Mouse (Mus musculus) monocyte, adult 5-6 weeks (primary cell): ENCODE results near the gene Tekt5. TPM values are rescaled to one million over a fixed set of nuclear protein-coding genes. Genes with fewer than 3 reads are reported as not detected.

ENCODE experiments used
- ATAC-seq: fragments of 153-309, 156-312 bp; replicated peaks from 2 replicates; pipeline ENCODE4 v1.8.0; 2017; ENCODE audit warnings: mild to moderate bottlenecking; ENCODE audit not compliant: low TSS enrichment, insufficient number of reproducible peaks, severe bottlenecking, poor library complexity, low FRiP score
- total RNA-seq: library from RNA; stranded (forward); fragments of 200-1000, 200-491, 200-594 nt; gene quantifications from 3 replicates; pipeline ENCODE4 v1.2.3, GENCODE M21; 2017

Tekt5 gene
- total RNA-seq, 1 experiment from 2014 or later, result not detected

- ATAC-seq, result no peak
Measured at GRCm38 (mm10) chr16:10385261-10385660, 10.0 kb downstream of the Tekt5 start.

DNA sequence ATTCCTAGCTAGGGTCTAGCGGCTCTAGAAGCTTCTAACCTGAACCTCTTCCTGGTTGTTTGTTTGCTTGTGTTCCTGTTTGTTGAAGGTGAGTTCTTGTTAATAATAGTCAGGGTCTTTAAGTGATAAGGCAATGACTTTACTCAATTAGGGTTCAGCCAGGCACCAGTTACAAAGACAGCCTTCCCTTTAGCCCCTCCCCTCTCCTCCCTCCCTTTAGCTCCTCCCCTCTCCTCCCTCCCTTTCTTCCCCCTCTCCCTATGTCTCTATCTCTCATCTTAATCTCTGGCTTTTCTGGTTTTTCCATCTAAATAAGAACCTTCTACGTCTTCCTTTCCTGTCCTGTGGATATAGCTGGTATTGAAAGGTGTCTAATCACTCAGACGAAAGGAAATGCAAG, 10.7 kb downstream of the Tekt5 start:
- ATAC-seq, result no peak

DNA sequence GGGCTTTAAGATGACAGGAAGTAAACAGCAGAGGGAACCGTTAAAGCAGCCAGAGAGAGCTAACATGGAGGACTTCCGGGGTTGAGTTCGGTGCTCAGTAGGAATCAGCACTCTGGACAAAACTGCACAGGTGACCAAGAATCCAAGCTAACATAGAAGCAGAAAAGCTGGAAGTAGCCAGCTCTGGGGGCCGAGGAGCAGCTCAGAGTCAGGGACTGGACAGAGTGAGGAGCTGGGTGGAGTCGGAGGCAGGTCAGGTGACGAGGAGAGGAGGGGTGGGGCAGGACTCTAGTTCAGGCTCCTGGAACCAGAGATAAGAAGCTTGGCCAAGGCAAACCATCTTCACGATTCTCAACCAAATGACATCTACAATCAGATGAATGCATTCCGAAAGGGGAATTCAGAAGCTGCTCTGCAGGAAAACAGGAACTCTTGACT, 11.2 kb downstream of the Tekt5 start:
- ATAC-seq, result peak; percentile 53

GRCm38 (mm10) chr16:10379531-10379930, 15.8 kb downstream of the Tekt5 start:
- no peak for ATAC-seq

DNA sequence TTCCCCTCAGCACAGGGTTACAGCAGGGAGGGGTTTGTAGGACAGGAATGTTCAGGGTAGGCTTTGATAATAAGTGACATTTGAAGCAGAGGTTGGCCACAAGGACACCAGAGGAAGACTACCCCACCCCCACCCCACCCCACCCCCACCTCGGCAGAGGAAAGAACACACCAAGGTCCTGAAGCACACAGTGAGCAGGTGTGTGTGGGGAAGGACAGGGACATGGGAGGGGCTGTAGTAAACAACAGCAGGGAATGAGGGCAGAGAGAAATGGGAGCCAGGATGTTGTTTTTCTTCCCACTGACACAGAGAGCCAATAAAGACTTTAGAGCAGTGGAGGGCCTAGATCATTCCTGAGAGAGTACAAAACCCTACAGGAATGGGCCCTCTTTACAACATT, 18.0 kb downstream of the Tekt5 start:
- no peak for ATAC-seq

- ATAC-seq, result no peak
Measured at GRCm38 (mm10) chr16:10374254-10375011, 20.9 kb downstream of the Tekt5 start.

- no peak for ATAC-seq
Measured at GRCm38 (mm10) chr16:10372372-10372771, 22.9 kb downstream of the Tekt5 start.

DNA sequence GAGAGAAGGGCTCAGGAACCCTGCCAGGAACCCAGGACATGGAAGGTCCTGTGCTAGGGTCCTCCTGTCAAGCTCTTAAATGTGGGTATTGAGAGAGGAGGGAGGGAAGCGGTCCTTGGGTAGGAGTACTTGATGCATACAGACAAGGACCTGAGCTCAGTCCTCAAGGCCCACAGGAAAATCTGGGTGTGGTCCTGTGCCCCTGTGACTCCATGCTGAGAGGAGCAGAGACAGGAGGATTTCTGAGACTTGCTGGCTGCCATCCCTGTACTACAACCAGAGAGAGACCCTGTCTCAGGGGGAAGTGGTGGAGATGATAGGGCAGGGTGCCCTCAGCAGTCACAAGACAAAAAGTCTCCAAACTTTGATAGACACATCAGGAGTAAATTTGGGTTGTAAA, 25.3 kb downstream of the Tekt5 start:
- no peak for ATAC-seq

DNA sequence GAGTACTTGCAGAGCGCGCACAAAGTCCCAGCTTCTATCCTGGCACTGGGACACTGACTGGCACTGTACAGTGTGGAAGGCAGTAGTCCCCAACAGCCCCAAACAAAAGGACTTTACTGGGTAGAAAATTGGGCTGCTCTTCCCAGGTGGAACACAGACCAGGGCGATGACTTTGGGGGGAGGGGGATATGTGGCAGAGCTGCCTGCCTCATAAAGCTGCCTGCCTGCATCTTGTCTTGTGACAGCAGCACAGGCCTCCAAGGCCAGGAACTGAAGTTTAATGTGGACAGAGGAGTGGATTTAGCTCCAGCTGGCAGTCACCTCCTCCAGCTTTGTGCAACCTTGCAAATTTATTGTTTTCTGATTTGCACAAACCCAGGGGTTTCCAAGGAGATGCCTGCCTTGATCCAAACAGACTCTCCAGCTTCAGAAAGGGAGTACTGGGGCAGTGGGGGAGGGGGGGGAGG, 25.8 kb downstream of the Tekt5 start:
- ATAC-seq, result no peak

DNA sequence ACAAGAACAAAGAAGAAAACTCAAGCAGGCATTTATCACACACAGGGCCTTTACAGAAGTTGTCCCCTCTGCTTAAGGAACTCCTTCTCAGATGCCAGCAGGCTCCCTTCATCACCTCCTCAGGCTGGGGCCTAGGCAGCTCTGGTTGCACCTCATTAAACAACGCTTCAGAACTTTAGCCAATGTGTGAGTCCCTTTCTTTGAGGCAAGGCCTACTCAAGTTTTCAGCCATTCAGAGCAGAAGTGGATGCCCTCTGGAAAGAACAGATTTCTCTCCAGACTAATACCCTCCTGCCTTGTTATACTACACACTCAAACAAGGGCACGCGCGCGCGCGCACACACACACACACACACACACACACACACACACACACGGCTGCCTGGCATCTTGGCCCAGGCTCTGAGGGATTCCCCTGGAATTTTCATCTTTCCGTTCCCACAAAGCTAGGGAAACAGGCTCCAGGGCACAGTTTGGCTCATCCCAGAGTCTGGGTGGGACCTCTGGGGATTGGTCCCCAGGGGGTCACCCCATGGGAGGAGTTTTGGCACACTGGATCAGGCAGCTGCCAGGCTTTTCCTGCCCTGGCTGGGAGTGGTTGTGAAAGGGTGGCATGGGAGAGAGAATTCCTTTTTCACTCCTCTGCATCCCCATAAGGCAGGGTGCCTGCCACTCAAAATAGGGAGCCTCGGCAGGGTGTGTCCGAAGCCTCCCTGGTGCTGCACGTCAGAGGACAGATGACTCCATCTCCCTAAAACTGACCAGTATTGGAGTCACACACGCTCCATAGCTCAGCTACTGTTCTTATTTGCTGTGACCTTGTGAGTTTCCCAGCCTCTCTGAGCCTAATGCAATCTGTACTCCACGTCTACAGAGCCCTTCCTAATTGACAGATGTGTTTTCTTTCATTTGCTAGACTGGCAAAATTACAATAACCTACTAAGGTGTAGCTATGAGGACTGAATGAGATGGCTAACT, 28.8 kb downstream of the Tekt5 start:
- no peak for ATAC-seq

GRCm38 (mm10) chr16:10365796-10366195, 29.5 kb downstream of the Tekt5 start:
- no peak for ATAC-seq

DNA sequence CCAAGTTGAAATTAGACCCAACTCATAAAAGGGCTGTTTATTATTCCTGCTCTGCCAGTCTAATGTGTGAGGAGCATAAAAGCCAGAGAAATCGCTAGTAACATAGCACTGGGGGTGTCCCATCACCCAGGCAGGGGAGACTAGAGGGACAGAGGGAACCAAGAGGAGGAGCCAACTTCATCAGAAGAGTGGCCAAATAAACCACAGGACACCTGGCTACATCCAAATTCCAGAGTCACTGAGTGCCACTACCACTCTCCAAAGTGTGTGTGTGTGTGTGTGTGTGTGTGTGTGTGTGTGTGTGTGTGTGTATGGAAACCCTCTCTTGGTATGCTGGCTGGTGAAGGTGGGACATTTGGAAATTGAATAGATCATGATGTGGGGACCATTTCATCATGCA, 32.2 kb downstream of the Tekt5 start:
- no peak for ATAC-seq

- ATAC-seq, result no peak
Measured at GRCm38 (mm10) chr16:10359241-10359640, 36.0 kb downstream of the Tekt5 start.

DNA sequence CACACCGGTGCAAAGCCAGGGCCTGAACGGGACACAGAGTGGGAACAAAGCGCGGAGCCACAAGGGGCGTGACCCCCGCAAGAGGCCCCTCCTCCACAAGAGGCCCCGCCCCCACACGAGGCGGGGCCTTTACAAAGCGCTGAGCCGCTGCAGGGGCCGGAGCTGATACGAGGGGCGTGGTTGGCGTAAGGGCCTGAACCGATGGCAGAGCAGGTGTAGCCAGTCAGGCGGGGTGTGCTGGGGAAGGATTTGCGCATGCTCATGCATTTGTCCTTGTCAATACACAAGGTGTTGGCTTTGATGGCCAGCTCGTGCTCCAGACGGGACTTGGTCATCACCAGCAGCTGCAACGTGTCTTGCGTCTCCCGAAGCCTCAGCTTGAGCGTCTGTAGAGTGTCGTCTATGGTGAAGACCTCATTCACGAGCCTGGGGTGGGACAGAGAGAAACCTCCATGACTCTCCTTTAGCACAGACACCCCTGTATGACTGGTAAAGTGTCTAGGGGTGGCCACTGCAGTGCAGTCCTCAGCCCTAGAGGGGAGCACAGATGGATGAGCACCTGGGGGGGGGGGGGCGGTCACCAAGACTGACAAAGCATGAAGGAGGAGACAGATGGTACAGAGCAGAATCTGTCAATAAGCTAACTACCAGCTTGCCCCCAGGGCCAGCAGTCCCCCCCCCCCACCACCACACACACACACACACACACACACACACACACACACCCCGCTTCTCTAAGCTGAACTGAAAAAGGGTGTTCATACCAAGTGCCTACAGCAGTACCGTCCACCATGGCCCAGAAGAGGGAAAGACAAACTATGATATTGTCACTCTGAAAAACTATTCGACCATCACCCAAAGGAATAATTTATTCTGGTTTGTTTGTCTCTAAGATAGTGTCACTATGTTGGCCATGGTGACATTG, 37.0 kb downstream of the Tekt5 start:
- ATAC-seq, result no peak

- no peak for ATAC-seq
Measured at GRCm38 (mm10) chr16:10355004-10355403, 40.3 kb downstream of the Tekt5 start.

GRCm38 (mm10) chr16:10351050-10351636, 44.1 kb downstream of the Tekt5 start:
- no peak for ATAC-seq

DNA sequence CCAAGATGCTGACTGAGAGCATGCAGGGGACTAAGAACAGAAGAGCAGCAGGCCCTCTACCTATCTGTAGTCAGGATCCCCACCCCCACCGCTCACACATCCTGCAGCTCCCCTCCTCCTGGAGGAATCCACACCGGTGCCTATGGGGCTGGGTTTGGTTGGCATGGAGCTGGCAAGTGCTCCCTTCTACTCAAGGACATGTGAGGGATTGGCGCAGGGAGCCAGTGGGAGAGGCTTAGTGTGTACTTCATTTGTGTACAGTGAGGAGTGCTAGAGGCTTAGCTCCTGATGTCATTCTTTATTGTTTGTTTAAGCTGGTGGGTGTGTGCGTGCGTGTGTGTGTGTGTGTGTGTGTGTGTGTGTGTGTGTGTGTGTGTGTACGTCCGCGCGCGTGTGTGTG, 45.4 kb downstream of the Tekt5 start:
- ATAC-seq, result no peak

GRCm38 (mm10) chr16:10349436-10349835, 45.9 kb downstream of the Tekt5 start:
- no peak for ATAC-seq
